Mouse (Mus musculus) cerebellum, adult 11 months (tissue): ENCODE data around the gene Ddc.

Experiments
- DNase-seq: peaks from one replicate; pipeline ENCODE4 v3.0.0; 2022

Gene Ddc

DNA sequence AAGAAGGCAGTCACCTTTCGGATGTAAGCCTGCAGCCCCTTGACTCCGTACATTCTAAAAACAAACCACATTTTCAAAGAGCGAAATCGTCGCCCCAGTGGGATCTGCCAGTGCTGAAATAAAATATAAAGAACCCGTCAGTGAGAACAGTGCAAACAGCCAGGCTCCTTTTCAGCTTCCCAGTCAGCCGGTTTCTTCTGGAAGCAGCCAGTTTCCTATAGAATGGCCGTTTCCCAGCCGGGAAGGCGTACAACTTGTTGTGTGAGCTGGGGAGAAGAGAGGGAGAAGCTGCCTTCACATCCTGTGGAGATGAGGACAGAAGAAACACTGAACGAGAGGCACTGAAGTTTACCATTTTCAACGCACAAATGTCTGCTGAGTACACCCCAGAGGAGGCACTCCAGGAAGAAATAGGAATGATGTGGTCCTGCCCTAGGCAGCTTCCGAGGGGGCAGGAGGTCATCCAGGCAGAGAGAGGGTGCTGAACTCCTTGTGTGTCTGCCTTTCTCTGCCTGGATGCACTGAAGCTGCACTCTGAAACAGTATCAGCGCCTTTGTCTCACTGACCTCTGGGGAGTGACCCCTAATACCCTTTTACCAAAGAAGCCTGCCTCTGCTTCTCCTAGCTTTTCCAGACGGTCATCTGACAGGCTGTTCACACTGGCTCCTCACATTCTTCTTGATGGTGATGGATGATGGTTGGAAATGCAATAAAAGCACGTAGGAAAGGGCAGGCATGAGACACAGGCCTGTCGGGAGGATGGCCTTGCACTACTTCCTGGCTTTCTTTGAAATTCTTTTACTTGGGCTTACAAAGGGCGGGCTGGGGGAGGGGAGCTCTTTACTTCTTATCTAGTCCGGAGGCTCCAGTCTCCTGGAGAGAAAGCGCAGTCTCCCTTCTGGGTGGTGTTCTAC is 75.5 kb downstream of the Ddc start:
- no peak for DNase-seq

DNA sequence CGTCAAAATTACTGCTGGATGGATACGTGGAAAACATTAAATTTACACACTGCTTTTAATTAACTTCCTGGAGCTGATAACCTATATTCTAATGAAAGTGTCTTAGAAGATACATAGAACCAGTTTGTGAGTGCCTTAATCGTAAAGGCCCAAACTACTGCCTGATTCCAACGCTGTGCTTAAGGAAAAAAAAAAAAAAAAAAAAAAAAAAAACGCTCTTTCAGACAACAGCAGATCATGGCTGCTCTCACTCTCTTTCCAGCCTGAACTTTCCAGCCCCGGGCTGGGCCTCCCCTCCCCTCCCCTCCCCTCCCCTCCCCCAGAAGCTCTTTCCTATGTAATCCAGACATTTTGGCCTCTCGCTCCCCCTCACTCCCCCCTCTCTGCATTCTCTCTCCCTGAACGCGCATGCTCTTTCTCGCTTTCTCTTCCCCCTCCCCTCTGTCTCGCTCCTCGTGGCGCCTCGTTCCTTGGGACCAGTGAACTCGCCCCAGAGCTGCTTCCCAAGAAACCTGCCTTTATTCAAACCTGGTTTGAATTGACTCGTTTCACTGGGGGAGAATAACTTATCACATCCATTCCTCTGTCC is 76.5 kb downstream of the Ddc start:
- no peak for DNase-seq

DNA sequence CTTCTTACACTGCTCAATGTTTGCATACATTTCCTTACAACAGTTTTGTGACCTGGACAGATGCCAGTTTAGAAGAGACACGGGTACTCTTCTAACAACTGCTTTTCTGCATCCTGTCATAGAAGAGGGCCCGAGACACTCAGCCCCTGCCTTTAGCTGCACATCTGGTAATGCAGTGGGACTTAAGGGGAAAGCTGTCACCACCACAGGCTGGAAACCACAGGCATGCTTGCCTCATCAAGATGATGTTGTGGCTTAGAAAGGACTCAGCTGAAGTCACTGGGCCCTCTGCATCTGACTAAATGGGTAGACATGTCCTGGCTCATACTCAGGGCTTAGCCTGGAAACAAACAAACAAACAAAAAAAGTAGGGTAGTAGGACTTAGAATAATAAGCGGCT is 77.2 kb downstream of the Ddc start:
- no peak for DNase-seq

DNA sequence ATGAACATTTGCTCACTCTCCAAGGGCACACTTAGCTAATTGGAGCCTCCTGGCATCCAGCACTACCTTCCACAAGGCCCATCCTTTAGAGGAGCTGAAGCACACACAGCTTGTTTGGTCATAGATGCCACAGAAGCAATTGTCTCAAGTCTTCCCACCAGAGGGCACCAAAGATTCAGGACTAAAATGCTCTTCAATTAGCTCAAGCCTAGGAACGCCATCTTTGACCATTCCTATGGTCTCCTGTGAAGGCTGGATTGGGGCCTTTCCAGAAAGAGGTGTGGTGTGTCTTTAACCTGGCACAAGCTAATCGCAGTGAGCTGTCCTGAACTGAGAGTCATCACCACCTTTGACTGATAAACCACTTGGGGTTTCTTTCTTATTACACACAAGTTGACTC is 77.7 kb downstream of the Ddc start:
- peak; percentile 51 for DNase-seq

- no peak for DNase-seq
Observed at GRCm38 (mm10) chr11:11819206-11819605, 78.7 kb downstream of the Ddc start.

DNA sequence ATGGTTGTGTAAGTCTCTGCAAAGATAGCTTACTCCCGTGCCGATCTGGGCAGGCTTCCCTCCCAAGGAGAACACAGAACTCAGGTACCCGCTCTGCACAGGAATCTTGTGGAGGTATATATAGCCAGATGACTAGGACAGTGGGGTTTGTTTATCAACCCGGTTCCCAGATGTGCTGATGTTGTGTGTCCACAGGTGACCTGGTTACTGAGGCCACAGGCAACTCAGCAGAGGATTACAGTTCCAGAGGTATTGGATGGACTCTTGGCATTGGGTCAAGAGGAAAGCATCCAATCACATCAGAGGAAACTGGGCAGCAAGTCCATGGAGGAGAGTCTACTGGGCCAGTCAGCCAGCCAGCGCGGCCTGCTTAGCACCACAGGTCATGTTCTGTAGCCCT is 79.1 kb downstream of the Ddc start:
- DNase-seq, result no peak

GRCm38 (mm10) chr11:11815737-11816136 is 82.2 kb downstream of the Ddc start:
- no peak for DNase-seq

GRCm38 (mm10) chr11:11811906-11812480 is 86.0 kb downstream of the Ddc start:
- DNase-seq, result peak; percentile 44

DNA sequence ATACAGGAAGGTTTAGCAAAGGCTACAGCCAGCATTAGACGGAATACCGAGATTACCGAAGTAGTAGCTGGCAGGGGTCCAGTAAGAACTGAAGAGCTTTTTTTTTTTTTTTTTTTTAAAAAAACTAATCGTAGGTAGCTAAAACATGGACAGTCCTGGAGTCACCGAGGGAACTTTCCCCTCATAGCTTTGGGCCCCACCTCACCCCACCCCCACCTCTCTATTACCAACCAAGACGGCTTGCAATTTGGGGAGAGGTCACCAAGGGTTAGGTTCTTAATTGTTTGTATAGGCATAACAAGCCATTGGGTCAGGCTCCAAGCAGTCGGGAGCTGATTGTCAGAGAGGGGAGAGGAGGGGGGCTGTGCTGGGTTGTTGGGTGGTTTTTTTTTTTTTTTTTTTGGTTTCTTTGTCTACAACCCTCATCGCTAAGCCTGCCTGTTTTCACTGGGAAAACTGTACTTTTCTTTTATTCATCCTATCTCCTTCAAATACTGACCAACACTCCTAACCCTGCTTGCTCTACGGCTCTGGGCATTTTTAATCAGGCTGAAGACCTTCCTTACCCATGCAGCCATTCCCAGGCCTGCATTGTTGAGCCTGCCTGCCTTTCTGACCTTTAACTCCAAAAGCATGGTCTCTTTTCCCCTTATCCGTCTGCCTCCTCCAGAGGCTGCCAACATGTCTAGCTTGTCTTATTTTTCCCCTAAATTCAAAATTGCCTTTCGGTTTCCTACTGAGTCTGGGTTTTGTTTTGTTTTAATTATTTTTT is 88.4 kb downstream of the Ddc start:
- no peak for DNase-seq

GRCm38 (mm10) chr11:11808820-11809403 is 89.0 kb downstream of the Ddc start, which contains the start of gene Fignl1:
Fignl1 (minus strand) TSS chr11:11808962.
- DNase-seq, result peak; percentile 97

- no peak for DNase-seq
Observed at GRCm38 (mm10) chr11:11808035-11808819, 89.7 kb downstream of the Ddc start.

DNA sequence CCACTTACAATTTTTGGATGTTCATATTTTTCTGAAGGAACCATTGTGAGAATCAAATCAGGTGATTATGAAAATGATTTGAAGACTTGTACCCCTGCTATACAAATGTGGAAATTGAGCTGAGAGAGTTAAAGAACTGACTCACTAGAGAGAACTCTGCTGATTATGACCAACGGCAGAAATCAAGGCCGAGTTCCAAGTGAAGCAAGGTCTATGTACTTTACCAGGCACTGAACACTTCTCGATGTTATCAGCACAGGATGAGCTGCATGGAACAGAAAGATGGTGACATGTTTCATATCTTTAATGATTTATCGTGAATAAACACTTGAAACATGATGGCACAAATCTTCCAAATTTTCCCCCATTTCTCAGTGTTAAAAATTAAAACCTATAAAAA is 92.0 kb downstream of the Ddc start:
- no peak for DNase-seq

DNA sequence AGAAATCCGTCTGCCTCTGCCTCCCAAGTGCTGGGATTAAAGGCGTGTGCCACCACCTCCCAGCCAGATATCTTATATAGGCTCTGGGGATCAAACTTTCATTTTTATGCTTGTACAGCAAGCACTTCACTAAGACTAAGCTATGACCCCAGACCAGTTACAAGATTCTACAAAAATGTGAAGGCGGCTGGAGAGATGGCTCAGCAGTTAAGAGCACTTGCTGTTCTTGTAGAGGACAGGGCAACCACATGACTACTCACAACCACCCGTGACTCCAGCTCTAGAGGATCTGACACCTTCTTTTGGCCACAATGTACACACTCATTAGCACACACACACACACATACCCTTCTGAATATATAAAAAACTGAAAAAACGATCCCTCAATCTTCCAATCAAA is 93.5 kb downstream of the Ddc start:
- DNase-seq, result no peak

GRCm38 (mm10) chr11:11801067-11801466 is 96.9 kb downstream of the Ddc start:
- DNase-seq, result no peak

- no peak for DNase-seq
Observed at GRCm38 (mm10) chr11:11800304-11800703, 97.6 kb downstream of the Ddc start.

- DNase-seq, result no peak
Observed at GRCm38 (mm10) chr11:11798690-11799089, 99.3 kb downstream of the Ddc start.

- no peak for DNase-seq
Observed at GRCm38 (mm10) chr11:11794626-11795025, 103.3 kb downstream of the Ddc start.

DNA sequence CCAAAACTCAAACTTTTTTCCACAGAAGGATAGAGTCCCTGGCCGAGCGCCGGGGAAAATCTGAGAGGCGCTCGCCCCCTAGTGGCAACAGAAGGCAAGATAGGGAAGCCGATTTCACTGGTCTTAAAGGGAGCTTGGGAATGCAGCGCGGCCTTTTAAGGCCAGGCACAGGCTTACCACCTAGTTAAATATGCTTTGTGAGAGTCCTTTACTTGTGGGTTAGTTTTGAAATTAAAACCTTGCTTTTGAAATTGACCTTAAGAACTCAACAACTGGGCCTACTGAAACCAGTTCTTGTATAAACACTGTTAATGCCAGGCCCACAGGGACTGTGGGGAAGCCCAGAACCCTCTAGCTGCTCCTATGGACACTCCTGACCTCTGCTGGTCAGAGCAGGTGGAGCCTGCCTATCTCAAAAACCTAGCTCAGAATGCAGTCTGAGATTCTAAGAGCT is 109.4 kb downstream of the Ddc start:
- DNase-seq, result peak; percentile 40

- DNase-seq, result no peak
Observed at GRCm38 (mm10) chr11:11785457-11785856, 112.5 kb downstream of the Ddc start.

DNA sequence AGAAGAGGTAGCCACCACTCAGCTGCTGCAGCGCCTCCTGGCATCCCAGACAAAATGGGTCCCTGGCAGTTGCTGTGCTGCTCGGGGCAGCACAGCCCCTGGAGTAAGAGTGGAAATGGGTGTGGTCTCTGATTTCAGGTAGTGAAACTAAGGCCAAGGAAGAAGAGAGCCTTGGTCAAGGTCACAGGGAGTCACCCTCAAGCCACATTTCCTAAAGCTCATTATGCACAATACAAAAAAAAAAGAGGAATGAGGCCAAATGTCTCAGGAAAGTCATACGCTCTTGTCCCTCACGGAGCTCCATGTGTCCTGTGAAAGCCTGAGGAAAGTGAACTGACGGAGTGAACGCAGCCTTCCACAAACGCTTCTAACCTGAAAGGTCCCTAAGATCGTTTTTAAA is 116.2 kb downstream of the Ddc start:
- DNase-seq, result no peak

DNA sequence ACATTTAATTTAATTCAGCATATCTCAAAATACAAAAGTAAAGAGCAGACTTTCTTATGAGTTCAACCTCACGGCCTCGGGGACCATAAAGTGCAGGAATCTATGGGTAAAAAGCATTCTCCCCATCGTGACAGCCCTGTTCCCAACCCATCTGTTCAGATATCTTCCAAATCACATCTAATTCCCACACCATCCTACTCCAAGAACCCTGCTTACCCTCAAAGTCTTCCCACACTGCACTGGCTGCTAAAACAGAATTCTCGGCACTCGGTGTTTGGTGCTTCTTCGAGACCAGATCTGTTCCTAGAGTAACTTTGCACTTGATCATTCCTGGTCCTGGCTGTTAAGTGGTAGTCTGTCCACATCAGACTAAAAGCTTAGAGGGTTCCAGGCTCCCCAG is 119.6 kb downstream of the Ddc start:
- DNase-seq, result no peak

DNA sequence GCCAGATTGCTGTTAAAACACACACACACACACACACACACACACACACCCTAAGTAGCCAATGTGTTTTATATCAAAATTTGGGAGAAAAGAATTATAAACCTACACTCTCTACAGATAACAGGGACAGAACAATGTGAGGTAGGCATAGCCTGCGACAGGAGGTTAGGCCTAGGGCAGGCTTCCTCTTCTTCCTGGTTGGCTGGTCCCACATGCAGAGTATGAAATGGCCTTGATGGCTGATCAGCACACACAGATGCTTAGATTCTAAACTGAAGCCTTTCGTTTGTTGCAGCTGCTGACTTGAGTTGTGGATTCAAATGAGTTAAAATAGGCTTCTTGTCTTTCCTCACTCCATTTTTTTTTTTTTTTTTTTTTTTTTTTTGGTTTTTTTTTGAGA is 120.1 kb downstream of the Ddc start:
- DNase-seq, result no peak
